Mouse (Mus musculus): ENCODE measurements around the gene Ptprd.

DNA sequence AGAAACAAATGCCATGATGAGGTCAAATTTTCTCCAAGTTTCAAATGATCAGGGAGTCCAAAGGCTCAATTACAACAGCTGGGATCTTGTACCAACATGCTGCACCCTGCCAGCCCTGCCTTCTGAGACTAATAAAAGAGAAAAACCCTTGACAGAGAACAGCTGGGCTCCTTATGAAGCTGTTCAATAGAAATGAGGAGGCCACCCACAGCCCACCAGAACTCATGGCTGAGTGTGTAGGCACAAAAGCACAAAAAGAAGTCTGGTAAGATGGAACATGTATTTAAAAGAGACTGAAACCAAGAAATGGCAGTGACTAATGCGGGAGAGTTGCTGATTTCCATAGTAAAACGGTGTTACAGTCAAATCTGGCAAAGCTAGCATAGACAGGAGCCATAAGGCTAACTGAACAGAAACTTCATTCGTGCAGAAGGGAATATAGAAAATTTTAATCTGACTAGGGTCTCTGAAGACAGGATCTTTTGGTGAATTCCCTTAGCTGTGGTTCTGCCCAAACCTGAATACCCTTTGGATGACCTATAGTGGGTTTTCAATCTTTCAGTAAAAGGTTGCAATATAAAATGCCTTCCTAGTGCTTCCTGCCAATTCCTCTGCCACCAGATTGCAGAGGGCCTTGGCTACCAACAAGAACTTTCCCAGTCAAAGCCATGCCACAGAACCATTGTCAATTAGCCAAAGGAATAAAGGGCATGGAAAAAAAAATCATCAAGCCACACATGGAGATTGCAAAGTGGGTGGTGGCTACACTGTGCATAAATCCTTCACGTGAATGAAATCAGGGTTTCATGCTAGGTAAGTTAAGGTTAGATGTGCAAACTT is 1841.5 kb downstream of the Ptprd start:
- TF ChIP-seq CTCF (IDR thresholded peaks at IDR 0.05; ENCODE audit: low read depth) (no peak), EP300 (optimal IDR thresholded peaks at IDR 0.05) (no peak)

Data from stomach, postnatal 0 days (tissue).